Mouse (Mus musculus) lung, postnatal 25 days (tissue): ENCODE measurements around the gene Syt1.

Source experiments
- DNase-seq: peaks from one replicate; pipeline ENCODE4 v3.0.0; 2022; ENCODE audit warnings: low spot score

Syt1 gene

DNA sequence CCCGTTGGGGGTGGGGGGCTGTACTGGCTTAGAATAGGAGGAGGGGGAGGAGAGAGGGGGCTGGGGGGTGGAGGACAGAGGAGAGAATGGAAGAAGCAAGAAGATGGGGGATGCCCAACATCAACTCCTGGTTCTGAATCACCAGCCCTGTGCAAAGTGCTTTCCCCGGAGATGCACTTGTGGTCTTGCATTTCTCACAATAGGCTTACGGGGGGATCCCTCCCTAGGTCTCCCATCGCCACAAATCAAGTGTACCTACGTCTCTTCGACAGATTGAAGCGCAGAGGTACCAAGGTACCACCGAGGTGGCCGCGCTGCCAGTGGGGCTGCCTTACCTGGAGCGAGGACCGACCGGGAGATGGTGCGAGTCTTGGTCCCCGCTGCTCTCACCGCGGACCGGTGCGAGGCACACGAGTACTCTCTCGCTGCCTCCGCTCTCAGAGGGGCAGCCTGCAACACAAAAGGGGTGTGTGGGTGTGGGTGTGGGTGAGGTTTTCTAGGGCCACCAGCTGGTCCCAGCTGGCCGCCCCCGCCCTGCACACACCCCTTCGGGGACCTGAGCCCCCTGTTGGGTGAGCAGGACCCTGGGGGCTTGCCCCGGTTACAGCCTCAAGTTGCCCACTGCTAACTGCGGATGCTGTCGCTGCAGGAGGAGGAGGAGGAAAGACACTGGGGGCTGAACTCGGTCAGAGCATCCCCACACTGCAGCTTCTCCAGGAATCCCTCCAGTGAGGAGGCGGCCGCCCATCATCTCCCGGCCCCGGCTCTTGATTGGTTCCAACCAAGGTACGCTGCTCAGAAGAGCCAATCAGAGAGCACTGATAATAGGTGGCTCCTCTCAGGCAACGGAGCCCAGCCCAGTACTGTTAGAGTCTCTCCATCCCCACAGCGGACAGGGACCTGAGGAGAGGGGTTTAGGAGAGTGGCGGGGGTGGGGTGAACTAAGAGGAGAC, at the start of gene Syt1:
Gene Syt1, minus strand, starts transcription at position 742 of the 953 bp plus-strand sequence.
- DNase-seq, result no peak

DNA sequence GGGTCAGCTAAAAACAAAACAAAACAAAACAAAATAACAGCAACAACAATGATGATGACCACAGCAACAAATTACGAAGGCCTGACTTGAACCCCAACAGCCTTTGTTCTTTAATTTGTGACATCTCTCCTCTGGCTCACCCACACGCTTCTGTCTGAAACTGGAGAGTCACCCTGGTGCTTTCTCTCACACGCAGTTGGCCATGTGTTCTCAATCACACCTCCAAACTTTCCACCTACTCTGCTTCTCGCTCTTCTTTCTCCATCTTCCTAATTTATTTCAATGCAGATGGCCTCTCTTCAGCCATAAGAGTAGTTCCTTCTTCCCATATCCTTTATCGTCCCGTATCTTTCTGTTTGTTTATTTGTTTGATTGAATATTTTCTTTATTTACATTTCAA, 45.7 kb upstream of the Syt1 start:
- no peak for DNase-seq

DNA sequence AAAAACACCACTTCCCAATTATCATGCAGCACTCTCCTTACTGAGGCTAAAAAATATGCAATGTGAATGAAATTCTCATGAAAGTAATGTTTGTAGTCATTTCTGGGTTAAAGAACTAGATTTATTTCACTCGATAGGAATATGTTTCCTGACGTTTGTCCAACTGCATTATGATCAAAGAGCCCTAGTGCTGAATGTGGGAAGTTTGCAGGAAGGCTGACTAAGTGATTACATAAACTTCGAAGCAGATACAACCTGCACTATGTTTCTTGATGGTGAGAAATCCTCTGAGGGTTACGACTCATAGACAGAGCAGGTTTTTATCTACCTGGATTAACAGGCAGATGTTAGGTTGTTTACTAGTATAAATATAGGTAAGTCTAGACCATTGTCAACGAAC, 36.8 kb upstream of the Syt1 start:
- DNase-seq, result no peak

DNA sequence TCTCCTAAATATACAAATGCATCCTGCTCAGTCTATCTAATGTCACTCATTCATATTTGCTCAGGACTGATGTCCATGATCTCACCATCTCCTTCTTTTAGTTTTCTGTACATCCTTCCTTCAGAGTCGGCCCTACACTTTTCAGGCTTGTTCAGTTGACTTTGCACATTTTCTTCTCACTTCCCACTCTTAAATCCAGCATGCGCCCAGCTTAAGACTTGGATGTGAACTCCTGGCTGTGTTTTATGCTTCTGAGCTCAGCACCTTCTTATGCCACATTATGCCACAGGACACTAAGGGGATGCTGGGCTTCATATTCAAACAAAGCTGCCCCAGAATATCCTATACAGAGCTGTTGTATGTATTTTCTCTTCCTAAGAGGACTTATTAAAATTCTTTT, 36.2 kb upstream of the Syt1 start:
- DNase-seq, result no peak

DNA sequence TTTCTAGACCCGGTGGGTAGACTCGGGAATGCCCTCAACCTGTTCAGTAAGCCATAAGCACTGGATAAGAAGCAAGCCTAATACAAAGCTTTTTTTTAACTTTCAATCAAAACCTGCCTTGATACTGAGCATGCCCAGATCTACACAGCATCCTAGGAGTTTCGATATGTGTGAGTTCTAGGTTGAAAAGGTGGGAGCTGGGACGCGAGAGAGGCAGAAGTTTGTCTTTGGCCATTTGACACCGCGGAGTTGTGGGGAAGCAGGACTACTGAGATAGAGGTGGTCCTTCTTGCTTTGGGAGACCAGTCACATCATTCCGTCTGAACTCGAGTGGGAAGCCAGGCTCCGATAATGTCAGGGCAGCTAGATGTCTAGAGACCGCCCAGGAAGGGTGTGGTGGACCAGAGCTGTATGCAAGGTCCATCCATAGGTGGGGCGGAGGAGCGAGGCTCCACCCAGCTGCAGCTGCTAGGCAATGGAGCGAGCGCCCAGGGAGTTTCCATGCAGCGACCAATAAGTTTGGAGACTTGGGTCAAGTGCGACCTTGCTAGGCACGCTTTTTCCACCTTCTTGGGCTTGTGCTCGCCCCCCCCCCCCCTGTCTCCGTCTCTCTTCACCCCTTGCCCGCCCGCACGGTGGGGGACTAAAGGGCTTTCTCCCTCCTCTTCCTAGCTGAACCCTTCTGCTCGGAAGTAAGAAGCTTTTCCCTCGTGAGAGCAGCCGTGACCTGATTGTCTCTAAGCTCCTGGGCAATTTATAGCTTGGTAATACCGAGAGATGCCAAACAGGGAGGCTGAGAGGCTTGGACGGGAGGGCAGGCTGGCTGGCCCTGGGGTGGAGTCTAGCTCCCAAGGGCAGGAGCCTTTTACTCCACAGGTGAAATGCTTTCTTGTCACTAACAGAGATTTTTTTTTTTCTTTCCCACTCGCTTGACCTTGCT, 714 bp upstream of the Syt1 start:
- DNase-seq, result no peak

DNA sequence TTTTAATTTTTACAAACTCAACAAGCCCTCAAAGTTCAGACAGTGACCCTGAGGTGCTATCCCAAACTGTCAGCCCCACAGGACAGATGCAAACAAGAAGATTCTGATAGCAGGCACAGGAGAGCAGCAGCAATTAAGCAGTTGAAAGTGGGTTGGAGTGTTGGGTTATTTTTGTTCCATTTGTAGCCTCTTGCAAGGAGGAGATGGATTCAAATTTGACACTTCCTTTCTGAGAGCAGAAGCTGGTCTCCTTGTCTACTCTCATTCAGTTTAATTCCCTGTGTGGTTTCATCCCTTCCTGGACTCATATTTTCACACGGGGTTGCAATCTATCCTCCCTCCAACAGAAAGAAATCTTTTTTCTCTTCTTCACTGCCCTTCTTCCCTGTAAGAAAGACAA, 951 bp downstream of the Syt1 start:
- no peak for DNase-seq

DNA sequence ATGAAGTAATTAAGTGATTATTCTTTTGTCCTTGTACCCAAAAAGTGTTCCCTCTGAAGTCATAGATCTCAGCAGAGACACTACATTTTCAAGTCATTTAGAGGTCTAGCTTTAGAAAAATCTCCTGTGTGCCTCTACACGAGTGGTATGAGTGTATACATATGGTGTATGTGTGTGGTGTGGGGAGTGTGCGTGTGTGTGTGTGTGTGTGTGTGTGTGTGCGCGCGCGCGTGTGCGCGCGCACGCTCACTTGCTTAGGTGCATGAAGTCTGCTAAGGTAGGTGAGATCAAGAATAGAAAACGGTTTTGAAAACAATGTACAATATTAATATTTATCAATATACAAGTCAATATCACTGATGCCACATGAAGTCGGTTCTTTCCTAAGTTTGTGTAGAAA, 2.3 kb downstream of the Syt1 start:
- no peak for DNase-seq

DNA sequence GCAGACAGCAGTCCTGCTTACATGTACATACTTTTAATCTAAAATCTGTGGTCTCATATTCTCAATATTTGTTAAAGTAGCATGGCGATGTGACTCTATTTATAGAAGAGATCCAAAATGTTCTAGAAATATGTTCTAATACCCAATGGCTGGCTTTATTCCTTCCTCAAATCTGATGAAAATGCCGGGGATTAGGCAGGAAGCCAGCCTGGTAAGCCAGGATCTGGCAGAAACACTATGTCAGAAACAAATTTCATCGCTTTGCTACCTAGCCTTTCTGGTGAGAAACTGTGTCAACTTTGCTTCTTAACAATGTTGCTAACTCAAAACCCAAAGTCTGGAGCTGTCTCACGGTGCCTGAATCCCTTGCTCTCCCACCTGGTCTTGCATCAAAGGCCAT, 7.3 kb downstream of the Syt1 start:
- DNase-seq, result no peak

DNA sequence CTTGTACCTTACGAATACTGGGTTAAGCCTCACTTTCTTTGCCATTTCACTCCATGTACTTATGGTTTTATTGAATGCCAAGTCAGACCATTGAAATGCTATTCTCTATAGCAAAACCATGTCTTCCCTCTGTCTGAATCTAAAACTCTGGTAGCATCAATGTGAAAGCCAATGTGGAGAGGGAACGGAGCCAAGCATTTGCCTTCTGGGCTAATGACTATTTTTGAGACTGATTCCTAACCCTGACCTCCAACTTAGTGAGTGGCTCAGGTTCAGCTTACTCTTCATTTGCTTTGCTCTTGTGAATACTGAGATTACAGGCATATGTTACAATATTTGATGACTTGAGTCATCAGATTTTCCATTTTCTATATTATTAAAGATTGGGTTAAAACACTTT, 23.5 kb downstream of the Syt1 start:
- no peak for DNase-seq

DNA sequence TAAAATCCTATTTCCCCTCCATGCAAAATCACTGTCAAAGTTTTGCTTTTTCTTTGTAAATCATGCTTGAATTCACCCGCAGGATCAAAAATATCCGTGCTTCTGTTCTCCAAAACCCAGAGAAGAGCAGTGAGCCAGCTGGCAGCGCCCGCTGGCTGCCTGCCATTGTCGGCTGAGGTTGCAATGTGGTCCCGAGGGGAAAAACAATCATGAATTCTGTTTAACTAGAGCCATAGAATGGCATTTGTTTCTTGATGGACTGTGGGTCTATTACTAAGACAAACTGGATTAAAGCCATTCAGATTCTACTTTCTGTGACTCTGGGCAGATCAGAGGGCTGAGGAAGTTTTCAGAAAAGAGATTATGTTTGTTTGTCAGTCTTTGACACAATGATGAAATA, 31.1 kb downstream of the Syt1 start:
- DNase-seq, result peak; percentile 42

DNA sequence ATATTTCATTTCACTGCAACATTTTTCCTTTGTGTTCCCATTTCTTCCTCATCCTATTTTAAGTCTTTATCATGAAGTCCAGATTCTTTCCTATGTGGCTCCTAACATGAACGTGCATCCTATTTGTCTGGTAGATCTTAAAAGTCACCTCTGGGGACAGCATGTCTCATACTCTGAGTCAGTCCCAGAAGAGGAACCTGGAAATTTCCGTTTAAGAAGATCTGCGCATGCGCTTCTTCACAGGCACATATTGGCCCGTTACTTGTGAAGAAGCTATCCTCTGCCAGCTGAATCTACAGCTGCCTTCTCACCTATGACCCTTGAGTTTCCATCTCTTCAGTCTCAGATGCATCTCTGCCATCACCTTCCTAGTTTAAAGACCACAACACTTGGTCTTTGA, 55.8 kb downstream of the Syt1 start:
- no peak for DNase-seq

DNA sequence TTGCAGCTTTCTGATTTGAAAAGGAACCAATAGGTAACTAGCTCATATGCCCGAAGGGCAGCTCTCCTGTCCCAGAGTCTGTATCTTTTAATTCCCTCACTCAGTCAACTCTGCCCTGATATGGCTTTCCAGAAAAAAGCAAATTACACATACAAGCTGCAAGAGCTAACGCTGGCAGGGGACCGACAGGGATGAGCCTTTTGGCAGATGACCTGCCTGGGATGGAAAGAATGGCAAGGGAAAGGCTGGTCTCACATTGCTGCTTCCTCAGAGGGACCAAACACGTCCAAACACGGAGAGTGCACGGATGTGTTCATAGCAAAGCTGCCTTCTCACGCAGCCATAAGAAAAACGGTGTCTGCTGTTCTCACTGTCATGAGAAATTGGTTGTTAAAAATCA, 58.6 kb downstream of the Syt1 start:
- no peak for DNase-seq

DNA sequence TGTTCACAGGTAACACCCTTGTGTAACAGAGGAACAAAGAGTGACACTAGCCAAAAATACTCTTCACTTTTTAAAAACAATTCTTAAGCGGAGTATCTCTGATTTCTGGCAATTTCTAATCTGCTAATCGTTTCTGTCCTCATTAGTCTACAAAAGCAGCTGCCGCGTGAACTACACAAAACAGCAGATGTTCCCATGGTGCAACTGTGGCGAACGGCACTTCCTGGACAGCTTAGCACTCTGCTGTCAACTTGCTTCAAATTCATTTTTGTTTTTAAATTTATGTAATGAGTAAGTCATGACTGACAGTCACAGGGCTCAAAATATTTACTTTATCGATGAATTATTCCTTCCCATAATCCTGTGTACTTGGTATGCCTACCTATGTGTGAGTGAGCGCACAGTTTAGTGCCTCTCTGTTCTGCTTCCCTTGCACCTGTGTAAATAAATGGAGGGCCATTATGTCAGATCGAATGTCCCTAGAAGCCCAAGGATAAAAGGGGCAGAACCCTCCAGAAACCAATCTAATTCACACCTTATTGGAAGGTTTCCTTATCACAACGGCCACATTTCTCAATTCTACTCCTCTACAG, 73.8 kb downstream of the Syt1 start:
- DNase-seq, result no peak

DNA sequence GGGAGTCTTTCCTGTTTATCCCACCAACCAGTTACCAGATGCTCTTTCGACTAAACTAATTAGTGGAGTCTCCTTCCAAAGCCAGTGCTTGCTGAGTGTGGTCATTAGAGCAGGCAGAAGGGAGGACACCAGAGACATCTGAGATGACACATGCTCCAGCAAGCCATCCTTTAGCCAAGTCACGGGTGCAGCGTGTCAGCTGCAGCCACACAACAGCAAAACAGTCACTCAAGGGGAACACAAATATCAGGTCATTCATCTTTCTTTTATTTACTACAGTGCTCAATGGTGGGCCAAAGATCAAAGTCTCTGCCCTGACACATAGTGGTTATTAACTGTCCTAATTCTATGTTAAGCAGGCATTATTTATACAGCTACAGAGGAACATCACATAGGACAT, 80.5 kb downstream of the Syt1 start:
- no peak for DNase-seq

DNA sequence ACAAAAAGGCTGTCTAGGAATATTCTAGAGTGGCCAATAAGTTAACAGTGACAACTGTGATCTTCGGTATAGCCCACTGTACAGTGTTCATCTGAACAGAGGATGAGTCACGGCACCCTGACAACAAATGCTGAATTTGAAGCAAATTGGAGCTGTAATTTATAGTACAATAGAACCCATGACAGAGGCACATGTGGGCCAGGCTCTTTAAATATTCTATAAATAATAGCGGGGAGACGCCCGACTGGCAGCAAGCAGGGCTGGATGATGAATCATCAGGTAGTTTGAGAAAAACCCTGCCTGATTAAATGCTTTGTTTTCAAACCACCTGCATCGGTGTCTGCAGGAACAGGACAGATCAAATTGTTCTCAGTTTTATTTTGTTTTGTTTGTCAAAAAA, 81.1 kb downstream of the Syt1 start:
- DNase-seq, result no peak

DNA sequence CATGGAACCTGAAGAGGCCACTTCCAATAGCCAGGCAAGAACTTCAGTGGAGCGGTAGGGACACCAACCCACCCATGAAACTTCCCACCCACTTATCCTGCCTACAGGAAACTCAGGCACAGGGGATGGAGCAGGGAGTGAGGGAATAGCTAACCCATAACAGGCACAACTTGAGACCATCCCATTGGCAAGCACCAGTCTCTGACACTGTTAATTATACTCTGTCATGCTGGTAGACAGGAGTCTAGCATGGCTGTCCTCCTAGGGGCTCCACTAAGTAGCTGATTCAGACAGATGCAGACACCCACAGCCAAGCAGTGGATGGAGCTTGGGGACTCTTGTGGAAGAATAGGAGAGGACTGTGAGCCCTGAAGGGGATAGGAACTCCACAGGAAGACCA, 105.5 kb downstream of the Syt1 start:
- no peak for DNase-seq

DNA sequence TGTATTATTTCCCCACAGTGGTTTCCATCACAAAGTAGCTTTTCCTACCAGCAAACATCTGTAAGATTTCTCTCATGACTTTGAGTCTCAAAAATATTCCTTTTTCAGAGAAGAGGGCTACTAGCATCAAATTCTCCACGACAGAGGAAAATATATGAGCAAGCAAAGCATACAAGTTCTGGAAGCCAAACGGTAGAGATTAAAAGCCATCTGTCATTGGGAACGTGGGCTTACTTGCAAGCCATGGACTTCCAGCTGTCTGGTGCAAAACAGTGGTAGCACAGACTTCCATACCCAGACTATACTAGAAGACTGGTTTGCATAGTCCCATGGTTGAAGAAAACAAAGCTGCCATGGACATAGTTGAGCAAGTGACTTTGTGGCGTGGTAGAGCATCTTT, 106.4 kb downstream of the Syt1 start:
- DNase-seq, result no peak

DNA sequence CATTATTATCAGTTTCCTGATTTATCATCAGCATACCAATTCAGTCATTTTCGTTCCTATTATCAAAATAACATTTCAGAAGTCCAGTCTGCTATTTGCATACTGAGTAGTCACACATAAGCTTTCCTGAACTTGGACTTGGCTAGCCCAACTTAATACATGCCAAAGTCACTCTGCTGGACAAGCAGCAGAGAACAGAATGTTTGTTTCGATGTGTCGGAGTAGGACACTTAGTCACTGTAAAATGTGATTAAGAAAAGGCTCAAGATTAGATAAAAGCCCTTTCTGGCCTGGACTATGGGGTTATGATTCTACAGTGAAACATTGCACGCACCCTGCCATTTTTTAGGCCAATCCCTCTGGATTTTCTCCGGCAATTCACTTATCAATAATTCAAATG, 114.3 kb downstream of the Syt1 start:
- no peak for DNase-seq

DNA sequence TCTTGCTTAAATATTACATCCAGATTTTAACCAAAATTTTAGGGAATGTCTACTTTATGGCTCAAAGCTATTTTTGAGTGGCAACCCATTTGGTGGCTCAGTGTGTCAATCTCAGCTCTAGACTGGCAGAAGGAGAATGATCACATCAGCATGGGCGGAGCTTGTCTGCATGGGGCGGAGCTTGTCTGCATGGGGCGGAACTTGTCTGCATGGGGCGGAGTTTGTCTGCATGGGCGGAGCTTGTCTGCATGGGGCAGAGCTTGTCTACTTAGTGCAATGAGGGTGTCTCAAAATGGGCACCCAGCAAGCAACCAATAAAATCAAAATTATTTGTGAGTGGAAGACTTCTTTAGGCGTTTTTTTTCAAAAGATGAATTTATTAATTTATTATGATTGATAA, 117.5 kb downstream of the Syt1 start:
- no peak for DNase-seq

DNA sequence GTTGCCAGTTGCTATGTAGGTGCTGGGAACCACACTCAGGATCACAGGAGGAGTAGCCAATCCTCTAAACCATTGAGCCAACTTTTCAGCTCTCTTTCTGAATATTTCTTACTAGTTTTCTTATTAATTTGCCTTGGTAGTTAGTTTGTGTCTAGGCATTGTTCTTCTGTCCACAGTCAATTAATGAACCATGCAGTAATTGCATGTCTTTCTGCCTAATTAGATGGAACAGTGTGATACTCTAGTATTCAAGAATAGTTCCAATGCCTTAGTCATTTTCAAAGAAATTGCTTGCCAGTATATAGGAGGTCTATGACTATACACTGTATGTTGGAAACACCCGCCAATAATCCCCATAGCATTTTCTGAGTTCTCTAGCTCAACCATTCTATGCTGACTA, 118.3 kb downstream of the Syt1 start:
- no peak for DNase-seq

DNA sequence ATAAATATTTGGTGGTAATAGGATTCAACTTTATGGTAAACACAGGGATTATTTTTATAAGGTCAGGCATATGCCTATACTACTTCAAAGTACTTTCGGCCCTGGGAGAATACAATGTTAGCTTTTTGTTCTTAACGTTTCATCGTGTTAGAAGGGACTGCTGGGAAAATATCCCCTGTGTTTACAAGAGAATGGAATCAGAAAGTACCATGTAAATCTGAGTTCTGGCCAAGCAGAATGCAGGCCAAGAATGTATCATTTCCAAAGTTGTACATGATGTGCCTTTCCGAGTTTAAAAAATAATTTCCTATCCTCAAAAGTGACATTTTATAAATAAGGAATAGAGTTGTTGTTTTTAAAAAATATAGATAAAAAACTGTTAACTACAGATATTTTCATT, 121.7 kb downstream of the Syt1 start:
- DNase-seq, result peak; percentile 17

DNA sequence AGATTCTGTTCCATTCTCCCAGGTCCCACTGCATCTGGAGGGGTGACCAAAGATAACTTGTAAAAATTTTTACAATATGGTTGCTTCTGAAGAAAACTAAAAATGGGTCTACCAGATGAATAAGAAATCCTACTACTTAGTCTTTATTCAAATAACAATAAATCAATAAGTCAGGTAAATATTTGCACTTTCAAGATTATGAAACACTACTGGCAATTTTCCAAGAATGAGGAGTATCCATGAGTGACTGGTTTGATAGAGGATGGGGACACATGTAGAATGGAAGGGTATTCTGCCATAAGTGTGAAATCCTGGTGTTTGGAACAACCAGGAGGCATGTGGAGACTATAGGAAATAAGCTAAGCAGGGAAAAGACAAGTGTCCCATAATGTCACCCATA, 124.0 kb downstream of the Syt1 start:
- DNase-seq, result no peak

DNA sequence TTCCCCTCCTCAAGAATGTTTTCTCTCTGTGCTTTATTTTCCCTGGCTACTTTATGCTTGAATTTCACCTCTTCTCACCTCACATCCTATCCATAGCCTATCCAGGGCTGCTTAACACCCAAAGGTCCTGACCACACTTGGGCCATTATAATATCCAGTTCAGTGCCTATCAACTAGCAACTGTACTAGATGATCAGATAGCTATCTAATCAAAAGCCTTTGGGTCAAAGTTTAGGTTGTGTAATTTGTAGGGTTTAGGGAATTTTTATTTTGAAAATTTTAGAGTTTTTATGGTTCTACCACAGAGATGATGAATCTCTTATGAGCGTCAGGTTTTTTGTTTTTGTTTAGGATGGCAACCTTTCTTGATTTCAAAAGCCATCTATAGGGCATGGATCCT, 125.0 kb downstream of the Syt1 start:
- DNase-seq, result no peak
